Mouse (Mus musculus): ENCODE data around the gene Bpifb4. TPM values are rescaled to one million over a fixed set of nuclear protein-coding genes. Genes with fewer than 3 reads are reported as not detected.

Gene Bpifb4
- total RNA-seq, 2 experiments from 2014 or later, result not detected

GRCm38 (mm10) chr2:154005734-154006133, 67.7 kb downstream of the Bpifb4 start:
- no peak for DNase-seq

GRCm38 (mm10) chr2:154006331-154006730, 68.3 kb downstream of the Bpifb4 start:
- no peak for DNase-seq

- DNase-seq, result no peak
Measured at GRCm38 (mm10) chr2:154007381-154007780, 69.4 kb downstream of the Bpifb4 start.

- DNase-seq, result no peak
Measured at GRCm38 (mm10) chr2:154007965-154008364, 70.0 kb downstream of the Bpifb4 start, which contains the start of gene Bpifa2. Gene Bpifa2 (plus strand): TSS chr2:154008265.

Other genes with a start within 250 kb of the Bpifb4 start
- gene Dnmt3c, start 241.6 kb upstream of the Bpifb4 start, total RNA-seq (2021), result not detected
- 10 to 100 TPM; 77.6 to 87.5 TPM for gene Mapre1, start 196.9 kb upstream of the Bpifb4 start, total RNA-seq (2021)
- under 1 TPM; 0.26 to 0.50 TPM for gene Efcab8, start 158.3 kb upstream of the Bpifb4 start, total RNA-seq (2021)
- gene Sun5, start 67.1 kb upstream of the Bpifb4 start, total RNA-seq (2021), result not detected
- not detected for gene Bpifb2, start 63.2 kb upstream of the Bpifb4 start, total RNA-seq (2021)
- not detected for gene Bpifb6, start 37.8 kb upstream of the Bpifb4 start, total RNA-seq (2021)
- gene Bpifb3, start 20.0 kb upstream of the Bpifb4 start, total RNA-seq (2021), result not detected
- not detected for gene Bpifa6, start 36.7 kb downstream of the Bpifb4 start, total RNA-seq (2021)
- gene Bpifa2, start 70.1 kb downstream of the Bpifb4 start, total RNA-seq (2021), result not detected
- not detected for gene Bpifa3, start 192.1 kb downstream of the Bpifb4 start, total RNA-seq (2021)
- not detected for gene Bpifa1, start 204.7 kb downstream of the Bpifb4 start, total RNA-seq (2021)
- gene Bpifa5, start 224.4 kb downstream of the Bpifb4 start, total RNA-seq (2021), result not detected

Data from gastrocnemius, postnatal 10 days (tissue).